Mouse (Mus musculus): Measurements from ENCODE around the gene Olfm2. TPM values are rescaled to one million over a fixed set of nuclear protein-coding genes. Genes with fewer than 3 reads are reported as not detected.
A peak's percentile ranks its signal among the peaks of the same experiment; 100 is the strongest.
"Not testable (repeated sequence)": the region's sequence is repeated elsewhere in the genome, so short reads cannot be mapped to it uniquely, and the experiment has no call there.

The Olfm2 gene
- polyA plus RNA-seq, 1 experiment from 2014 or later: 35.2 TPM

GRCm38 (mm10) chr9:20642101-20642895 lies 103.9 kb downstream of the Olfm2 start, which contains the start of gene Ubl5:
Ubl5 (plus strand) TSS chr9:20642878.
- peaks cover 26% of the 10 kb centered on the region for H3K36me3 ChIP-seq (replicated peaks)

GRCm38 (mm10) chr9:20641501-20641900 lies 104.6 kb downstream of the Olfm2 start:
- Histone ChIP-seq H3K27ac (0 out of 2 replicates have a peak overlapping the region, but pooled peaks have one; percentile 88), H3K4me2 (peak overlapping the region; percentile 98), H3K36me3 (replicated peaks) (peaks cover 21% of the 10 kb centered on the region), H3K4me3 (replicated peaks) (peak overlapping the region; percentile 84), H3K27me3 (no peaks in the 10 kb centered on the region), H3K9ac (peak overlapping the region; percentile 86), H3K9me3 (no peaks in the 10 kb centered on the region), H3K4me1 (peaks cover 39% of the 10 kb centered on the region)
- WGBS: 35% methylated on average over 6 of the region's 6 CpGs
- ATAC-seq (ENCODE audit: low FRiP score): no peak

More at GRCm38 (mm10) chr9:20642101-20642895, 103.9 kb downstream of the Olfm2 start, which contains the start of gene Ubl5:
- Histone ChIP-seq H3K9me3 (no peaks in the 10 kb centered on the region), H3K27me3 (no peaks in the 10 kb centered on the region), H3K4me1 (peaks cover 42% of the 10 kb centered on the region), H3K9ac (peak within 1 kb of the TSS; percentile 86), H3K4me2 (peak within 1 kb of the TSS; percentile 98), H3K4me3 (replicated peaks) (peak within 1 kb of the TSS; percentile 84), H3K27ac (peak within 1 kb of the TSS; percentile 88)
- peak; percentile 88 for ATAC-seq (ENCODE audit: low FRiP score)
- WGBS: under 1% methylated on average over 51 of the region's 51 CpGs

- Histone ChIP-seq H3K27ac (no peak overlapping the region), H3K4me1 (peaks cover 28% of the 10 kb centered on the region), H3K9ac (no peak overlapping the region), H3K4me2 (no peak overlapping the region), H3K36me3 (replicated peaks) (peaks cover 16% of the 10 kb centered on the region), H3K27me3 (no peaks in the 10 kb centered on the region), H3K4me3 (replicated peaks) (no peak overlapping the region), H3K9me3 (no peaks in the 10 kb centered on the region)
- 93% methylated on average over 4 of the region's 4 CpGs for WGBS
- no peak for ATAC-seq (ENCODE audit: low FRiP score)
Observed at GRCm38 (mm10) chr9:20639486-20639885, 106.7 kb downstream of the Olfm2 start.

GRCm38 (mm10) chr9:20638552-20638951 lies 107.6 kb downstream of the Olfm2 start:
- no peak for ATAC-seq (ENCODE audit: low FRiP score)
- Histone ChIP-seq H3K27me3 (no peaks in the 10 kb centered on the region), H3K4me3 (replicated peaks) (no peak overlapping the region), H3K4me1 (peaks cover 23% of the 10 kb centered on the region), H3K9ac (no peak overlapping the region), H3K36me3 (replicated peaks) (peaks cover 16% of the 10 kb centered on the region), H3K9me3 (no peaks in the 10 kb centered on the region), H3K4me2 (no peak overlapping the region), H3K27ac (no peak overlapping the region)
- 97% methylated on average over 19 of the region's 19 CpGs for WGBS

- 91% methylated on average over 2 of the region's 2 CpGs for WGBS
- Histone ChIP-seq H3K4me2 (no peak overlapping the region), H3K4me3 (replicated peaks) (no peak overlapping the region), H3K36me3 (replicated peaks) (peaks cover 16% of the 10 kb centered on the region), H3K9me3 (no peaks in the 10 kb centered on the region), H3K27me3 (no peaks in the 10 kb centered on the region), H3K4me1 (peaks cover 11% of the 10 kb centered on the region), H3K9ac (no peak overlapping the region), H3K27ac (no peak overlapping the region)
- no peak for ATAC-seq (ENCODE audit: low FRiP score)
Observed at GRCm38 (mm10) chr9:20636790-20637189, 109.4 kb downstream of the Olfm2 start.

- H3K4me2 ChIP-seq: no peak overlapping the region
- no peak for ATAC-seq (ENCODE audit: low FRiP score)
- 76% methylated on average over 3 of the region's 3 CpGs for WGBS
- no peak overlapping the region for H3K9ac ChIP-seq
- H3K4me1 ChIP-seq: peaks cover 6% of the 10 kb centered on the region
- H3K4me3 ChIP-seq (replicated peaks): no peak overlapping the region
- H3K27me3 ChIP-seq: no peaks in the 10 kb centered on the region
- H3K36me3 ChIP-seq (replicated peaks): peaks cover 16% of the 10 kb centered on the region
- no peaks in the 10 kb centered on the region for H3K9me3 ChIP-seq
- H3K27ac ChIP-seq: no peak overlapping the region
Observed at GRCm38 (mm10) chr9:20636256-20636655, 109.9 kb downstream of the Olfm2 start.

- H3K4me1 ChIP-seq; ATAC-seq (ENCODE audit: low FRiP score); H3K27ac ChIP-seq; H3K4me2 ChIP-seq; H3K9me3 ChIP-seq; H3K27me3 ChIP-seq; H3K4me3 ChIP-seq (replicated peaks); H3K9ac ChIP-seq: not testable (repeated sequence)
- peaks cover 16% of the 10 kb centered on the region for H3K36me3 ChIP-seq (replicated peaks)
- WGBS: 95% methylated on average over 8 of the region's 8 CpGs
Observed at GRCm38 (mm10) chr9:20635676-20636075, 110.5 kb downstream of the Olfm2 start.

- no peak overlapping the region for H3K9ac ChIP-seq
- WGBS: 93% methylated on average over 2 of the region's 2 CpGs
- H3K36me3 ChIP-seq (replicated peaks): 0 out of 2 replicates have a peak, but pooled peaks cover 4% of the 10 kb centered on the region
- H3K9me3 ChIP-seq: no peaks in the 10 kb centered on the region
- H3K4me3 ChIP-seq (replicated peaks): no peak overlapping the region
- no peaks in the 10 kb centered on the region for H3K27me3 ChIP-seq
- no peak overlapping the region for H3K4me2 ChIP-seq
- H3K27ac ChIP-seq: no peak overlapping the region
- H3K4me1 ChIP-seq: no peaks in the 10 kb centered on the region
- no peak for ATAC-seq (ENCODE audit: low FRiP score)
Observed at GRCm38 (mm10) chr9:20631332-20631731, 114.8 kb downstream of the Olfm2 start.

Other genes with a start within 250 kb of the Olfm2 start
- gene Zfp266, start 224.9 kb downstream of the Olfm2 start, polyA plus RNA-seq (2016; fragmentation: Nextera tagmentation; extraction: Ambion mirVana): 160 and 165 TPM in 2 replicates
- 28.2 and 30.5 TPM in 2 replicates for gene Zfp846, start 165.1 kb downstream of the Olfm2 start, polyA plus RNA-seq (2016; fragmentation: Nextera tagmentation; extraction: Ambion mirVana)
- gene Ubl5, start 103.5 kb downstream of the Olfm2 start, polyA plus RNA-seq (2016; fragmentation: Nextera tagmentation; extraction: Ambion mirVana): 499 and 516 TPM in 2 replicates
- gene Fbxl12, start 101.6 kb downstream of the Olfm2 start, polyA plus RNA-seq (2016; fragmentation: Nextera tagmentation; extraction: Ambion mirVana): 16.2 and 16.4 TPM in 2 replicates
- gene Pin1, start 94.3 kb downstream of the Olfm2 start, polyA plus RNA-seq (2016; fragmentation: Nextera tagmentation; extraction: Ambion mirVana): 53.9 and 56.2 TPM in 2 replicates
- 0.29 and 0.55 TPM in 2 replicates for gene Col5a3, start 68.7 kb upstream of the Olfm2 start, polyA plus RNA-seq (2016; fragmentation: Nextera tagmentation; extraction: Ambion mirVana)
- not detected in 2 replicates for gene Rdh8, start 72.2 kb upstream of the Olfm2 start, polyA plus RNA-seq (2016; fragmentation: Nextera tagmentation; extraction: Ambion mirVana)
- gene A230050P20Rik, start 122.3 kb upstream of the Olfm2 start, polyA plus RNA-seq (2016; fragmentation: Nextera tagmentation; extraction: Ambion mirVana): 1.4 and 1.5 TPM in 2 replicates
- 6.0 and 6.2 TPM in 2 replicates for gene Angptl6, start 133.4 kb upstream of the Olfm2 start, polyA plus RNA-seq (2016; fragmentation: Nextera tagmentation; extraction: Ambion mirVana)
- gene Ppan, start 141.8 kb upstream of the Olfm2 start, polyA plus RNA-seq (2016; fragmentation: Nextera tagmentation; extraction: Ambion mirVana): 63.2 and 66.9 TPM in 2 replicates
- 313 and 319 TPM in 2 replicates for gene Eif3g, start 152.3 kb upstream of the Olfm2 start, polyA plus RNA-seq (2016; fragmentation: Nextera tagmentation; extraction: Ambion mirVana)
- 134 and 153 TPM in 2 replicates for gene Dnmt1, start 213.5 kb upstream of the Olfm2 start, polyA plus RNA-seq (2016; fragmentation: Nextera tagmentation; extraction: Ambion mirVana)
- 13.1 and 16.5 TPM in 2 replicates for gene S1pr2, start 230.4 kb upstream of the Olfm2 start, polyA plus RNA-seq (2016; fragmentation: Nextera tagmentation; extraction: Ambion mirVana)